Mouse (Mus musculus) MEL (cell line): ENCODE data around the gene Cdc42.

Experiments
- CTCF ChIP-seq, 3 experiments: IDR thresholded peaks in 2 of 3; conservative IDR thresholded peaks in 1 of 3; 2 replicates each; pipeline ENCODE4 v1.5.1; 2011 to 2012; ENCODE audit warnings: low read length in 3 of 3, low read depth in 2 of 3, mild to moderate bottlenecking in 2 of 3, improper control_type of control experiment in 1 of 3, inconsistent platforms in 1 of 3, mixed read lengths in 1 of 3, moderate library complexity in 1 of 3; ENCODE audit not compliant: control insufficient read depth in 1 of 3, insufficient read depth in 1 of 3, poor library complexity in 1 of 3, severe bottlenecking in 1 of 3
- MAZ ChIP-seq: IDR thresholded peaks from 2 replicates; pipeline ENCODE4 v1.6.1; 2012; ENCODE audit warnings: low read depth, mild to moderate bottlenecking, inconsistent platforms, low read length, improper control_type of control experiment
- MYB ChIP-seq: IDR thresholded peaks from 2 replicates; pipeline ENCODE4 v1.6.1; 2011; ENCODE audit warnings: mild to moderate bottlenecking, low read depth, low read length, improper control_type of control experiment
- POLR2A ChIP-seq, 2 experiments: IDR thresholded peaks; 2 replicates each; pipeline ENCODE4 v1.6.1; 2011 to 2012; ENCODE audit warnings: low read length in 2 of 2, mild to moderate bottlenecking in 2 of 2, control low read depth in 1 of 2, improper control_type of control experiment in 1 of 2, low read depth in 1 of 2, moderate library complexity in 1 of 2; ENCODE audit not compliant: control insufficient read depth in 1 of 2, insufficient read depth in 1 of 2, poor library complexity in 1 of 2
- USF1 ChIP-seq: IDR thresholded peaks from 2 replicates; pipeline ENCODE4 v1.6.1; 2014; ENCODE audit warnings: low read depth, mild to moderate bottlenecking, inconsistent platforms, low read length, improper control_type of control experiment, moderate library complexity
- USF2 ChIP-seq, 2 experiments: IDR thresholded peaks; 2 replicates each; pipeline ENCODE4 v1.6.1; 2011 to 2012; ENCODE audit warnings: improper control_type of control experiment in 2 of 2, low read length in 2 of 2, borderline replicate concordance in 1 of 2, inconsistent platforms in 1 of 2, low read depth in 1 of 2, mild to moderate bottlenecking in 1 of 2; ENCODE audit not compliant: insufficient read depth in 1 of 2
- ZKSCAN1 ChIP-seq: IDR thresholded peaks from 2 replicates; pipeline ENCODE4 v1.6.1; 2012; ENCODE audit warnings: low read depth, mild to moderate bottlenecking, inconsistent platforms, low read length, improper control_type of control experiment, moderate library complexity

DNA sequence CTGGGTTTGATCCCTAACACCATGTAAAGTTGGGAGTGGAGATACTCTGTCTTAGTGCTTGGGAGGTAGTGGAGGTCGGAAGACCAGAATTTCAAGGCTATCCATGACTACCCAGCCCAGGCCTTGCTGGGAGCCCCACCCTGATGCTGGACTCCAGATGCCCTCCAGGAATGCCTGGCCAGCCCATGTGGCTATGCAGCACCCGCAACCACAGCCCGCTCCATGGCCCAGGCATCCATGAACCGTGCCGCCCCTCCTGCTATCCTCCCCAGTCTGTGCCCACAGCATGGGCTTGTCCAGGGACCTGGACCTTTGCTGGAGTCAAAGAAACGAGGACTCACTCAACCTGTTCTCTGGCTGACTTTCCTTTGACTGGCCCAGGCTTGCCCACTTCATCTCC, 7.3 kb upstream of the Cdc42 start:
- TF ChIP-seq ZKSCAN1 (no peak), MAZ (no peak), CTCF (IDR thresholded peaks at IDR 0.05 in 2 of 3, conservative IDR thresholded peaks at IDR 0.05 in 1 of 3; ENCODE audit: control insufficient read depth in 1 of 3, insufficient read depth in 1 of 3, low read depth in 2 of 3, low read length in 3 of 3, poor library complexity in 1 of 3, severe bottlenecking in 1 of 3) (no peak), MYB (no peak), USF1 (no peak), POLR2A (IDR thresholded peaks at IDR 0.05; ENCODE audit: control insufficient read depth in 1 of 2, insufficient read depth in 1 of 2, low read depth in 1 of 2, low read length in 2 of 2, poor library complexity in 1 of 2) (no peak), USF2 (IDR thresholded peaks at IDR 0.05; ENCODE audit: borderline replicate concordance in 1 of 2, insufficient read depth in 1 of 2, low read depth in 1 of 2, low read length in 2 of 2) (no peak)
